Mouse (Mus musculus) forebrain, embryonic 15.5 days (tissue): ENCODE data around the gene Yju2. TPM values are rescaled to one million over a fixed set of nuclear protein-coding genes. Genes with fewer than 3 reads are reported as not detected.

Source experiments
- ATAC-seq: fragments of 200-750 bp; cut with Nextera tagmentation; replicated peaks from 2 replicates; pipeline ENCODE4 v1.8.0; 2017; ENCODE audit warnings: mild to moderate bottlenecking, moderate TSS enrichment, moderate library complexity
- H3K27ac ChIP-seq: fragments of 300-500 bp; sonication (generic); replicated peaks from 2 replicates; pipeline ENCODE4 v1.5.1; 2015; ENCODE audit warnings: mild to moderate bottlenecking, inconsistent platforms
- H3K27me3 ChIP-seq: fragments of 300-500 bp; sonication (generic); 2 replicates; pipeline ENCODE4 v1.6.1; 2015; ENCODE audit warnings: inconsistent platforms
- H3K36me3 ChIP-seq: fragments of 300-500 bp; sonication (generic); 2 replicates; pipeline ENCODE4 v1.6.1; 2015; ENCODE audit warnings: mild to moderate bottlenecking, inconsistent platforms
- H3K4me1 ChIP-seq: fragments of 300-500 bp; sonication (generic); 2 replicates; pipeline ENCODE4 v1.6.1; 2015; ENCODE audit warnings: inconsistent platforms
- H3K4me2 ChIP-seq: fragments of 300-500 bp; sonication (generic); replicated peaks from 2 replicates; pipeline ENCODE4 v1.6.1; 2015; ENCODE audit warnings: mild to moderate bottlenecking, inconsistent platforms
- H3K4me3 ChIP-seq: fragments of 300-500 bp; sonication (generic); 2 replicates; pipeline ENCODE4 v1.5.1; 2015; ENCODE audit warnings: mild to moderate bottlenecking, inconsistent platforms
- H3K9ac ChIP-seq: fragments of 300-500 bp; sonication (generic); replicated peaks from 2 replicates; pipeline ENCODE4 v1.6.1; 2015; ENCODE audit warnings: mild to moderate bottlenecking, inconsistent platforms
- H3K9me3 ChIP-seq: fragments of 300-500 bp; sonication (generic); 2 replicates; pipeline ENCODE4 v1.6.1; 2016; ENCODE audit warnings: inconsistent platforms
- WGBS: fragments of 180-500 bp; shearing (Covaris S2); methylation state at CpG from one replicate; pipeline ENCODE4 v1.1.7; 2015; ENCODE audit warnings: mixed read lengths; 5-methylcytosine and 5-hydroxymethylcytosine counted together
- polyA plus RNA-seq: library from polyadenylated mRNA; unstranded; fragments of >200 nt; fragmentation: Nextera tagmentation; extraction: Ambion mirVana; gene quantifications from 2 replicates; pipeline ENCODE4 v1.2.1, GENCODE M21; 2015

Yju2 gene
- polyA plus RNA-seq, 1 experiment from 2014 or later = 27.8 TPM

DNA sequence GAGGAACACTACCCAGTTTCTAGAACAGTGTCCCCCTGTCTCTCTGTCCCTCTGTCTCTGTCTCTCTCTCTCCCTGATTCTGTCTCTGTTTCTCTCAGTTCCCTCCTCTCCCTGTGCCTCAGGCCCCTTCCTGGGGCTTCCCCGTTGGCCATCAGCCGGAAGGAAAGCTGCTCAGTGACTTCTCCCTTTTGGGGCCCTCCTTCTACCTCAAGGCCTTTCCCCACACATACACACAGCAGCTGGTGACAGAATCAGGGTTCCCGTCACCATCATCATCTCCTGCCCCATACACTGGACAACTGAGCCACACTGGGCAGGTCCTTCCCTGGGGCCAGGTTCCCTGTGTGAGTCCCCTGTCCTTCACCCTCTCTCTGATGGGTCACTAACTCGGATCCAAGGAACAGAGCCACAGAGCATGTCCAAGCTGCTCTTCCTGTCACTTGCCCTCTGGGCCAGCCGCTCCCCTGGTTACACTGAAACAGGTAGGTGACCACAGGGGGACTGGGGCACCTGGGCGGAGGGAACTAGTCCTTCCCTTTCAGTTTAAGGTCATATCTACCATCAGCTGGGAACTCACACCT, 6.4 kb upstream of the Yju2 start, which contains the start of gene Ebi3:
TSS of gene Ebi3 (plus strand) at position 194 of the 581 bp plus-strand sequence.
- Histone ChIP-seq H3K27ac (no peak within 1 kb of the TSS), H3K9me3 (no peaks in the 10 kb centered on the region), H3K36me3 (no peaks in the 10 kb centered on the region), H3K4me1 (peaks cover 20% of the 10 kb centered on the region), H3K4me3 (no peak within 1 kb of the TSS), H3K4me2 (no peak within 1 kb of the TSS), H3K9ac (no peak within 1 kb of the TSS), H3K27me3 (0 out of 2 replicates have a peak, but pooled peaks cover 3% of the 10 kb centered on the region)
- no peak for ATAC-seq
- 75% methylated on average over 6 of the region's 6 CpGs for WGBS

- Histone ChIP-seq H3K4me3 (no peak overlapping the region), H3K27ac (no peak overlapping the region), H3K27me3 (0 out of 2 replicates have a peak, but pooled peaks cover 3% of the 10 kb centered on the region), H3K9me3 (no peaks in the 10 kb centered on the region), H3K4me2 (no peak overlapping the region), H3K9ac (no peak overlapping the region), H3K36me3 (no peaks in the 10 kb centered on the region), H3K4me1 (peaks cover 32% of the 10 kb centered on the region)
- WGBS = 82% methylated on average over 6 of the region's 6 CpGs
- ATAC-seq = no peak
These were observed 5.1 kb upstream of the Yju2 start for GRCm38 (mm10) chr17:55953751-55954150.

DNA sequence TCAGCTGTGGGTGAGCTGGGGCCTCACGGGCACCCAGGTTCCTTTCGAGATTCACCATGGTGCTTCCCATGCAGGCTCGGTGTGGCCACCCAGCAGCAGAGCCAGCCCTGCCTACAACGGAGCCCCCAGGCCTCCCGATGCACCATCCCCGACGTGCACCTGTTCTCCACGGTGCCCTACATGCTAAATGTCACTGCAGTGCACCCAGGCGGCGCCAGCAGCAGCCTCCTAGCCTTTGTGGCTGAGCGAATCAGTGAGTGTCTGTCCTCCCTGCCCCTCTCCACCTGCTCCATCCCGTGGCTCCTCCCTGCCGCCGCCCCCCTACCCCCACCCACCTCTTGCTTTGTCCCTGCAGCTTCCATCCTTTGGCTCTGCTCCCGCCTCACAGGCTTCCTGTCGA, 4.7 kb upstream of the Yju2 start:
- no peak overlapping the region for H3K9ac ChIP-seq
- 46% methylated on average over 16 of the region's 16 CpGs for WGBS
- peaks cover 32% of the 10 kb centered on the region for H3K4me1 ChIP-seq
- no peak overlapping the region for H3K4me3 ChIP-seq
- 0 out of 2 replicates have a peak, but pooled peaks cover 3% of the 10 kb centered on the region for H3K27me3 ChIP-seq
- no peak overlapping the region for H3K27ac ChIP-seq
- H3K9me3 ChIP-seq = no peaks in the 10 kb centered on the region
- ATAC-seq = no peak
- H3K36me3 ChIP-seq = no peaks in the 10 kb centered on the region
- no peak overlapping the region for H3K4me2 ChIP-seq

DNA sequence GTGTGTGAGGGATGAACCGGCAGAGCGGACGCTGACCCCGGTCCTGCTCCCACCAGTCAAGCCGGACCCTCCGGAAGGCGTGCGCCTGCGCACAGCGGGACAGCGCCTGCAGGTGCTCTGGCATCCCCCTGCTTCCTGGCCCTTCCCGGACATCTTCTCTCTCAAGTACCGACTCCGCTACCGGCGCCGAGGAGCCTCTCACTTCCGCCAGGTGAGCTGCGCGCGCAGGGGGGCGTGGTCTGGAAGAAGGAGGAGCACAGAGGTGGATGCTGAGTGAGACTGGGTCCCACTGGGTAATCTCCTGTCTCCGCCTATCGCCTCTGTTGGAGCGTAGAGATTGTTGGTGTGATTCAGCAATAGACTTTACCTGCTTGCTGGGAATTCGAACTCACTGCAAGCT, 2.8 kb upstream of the Yju2 start:
- Histone ChIP-seq H3K4me1 (peaks cover 40% of the 10 kb centered on the region), H3K9me3 (no peaks in the 10 kb centered on the region), H3K4me3 (peak overlapping the region; percentile 61), H3K9ac (peak overlapping the region; percentile 68), H3K27me3 (0 out of 2 replicates have a peak, but pooled peaks cover 3% of the 10 kb centered on the region), H3K36me3 (no peaks in the 10 kb centered on the region), H3K27ac (peak overlapping the region; percentile 35), H3K4me2 (peak overlapping the region; percentile 91)
- WGBS = 2% methylated on average over 26 of the region's 26 CpGs
- ATAC-seq = peak; percentile 9; the same call in 1 of the 2 replicates

DNA sequence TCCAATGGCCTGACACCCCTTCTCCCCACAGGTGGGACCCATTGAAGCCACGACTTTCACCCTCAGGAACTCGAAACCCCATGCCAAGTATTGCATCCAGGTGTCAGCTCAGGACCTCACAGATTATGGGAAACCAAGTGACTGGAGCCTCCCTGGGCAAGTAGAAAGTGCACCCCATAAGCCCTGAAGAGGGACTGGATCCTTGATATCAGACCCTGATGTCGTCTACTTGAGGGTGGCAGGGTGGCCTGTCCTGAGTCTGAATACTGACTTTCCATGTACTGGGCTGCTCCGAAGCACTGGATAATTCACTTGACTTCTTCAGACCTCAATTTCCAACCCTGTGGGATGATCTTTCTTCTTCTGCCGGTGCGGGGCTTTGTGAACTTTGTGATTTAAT, 2.3 kb upstream of the Yju2 start:
- Histone ChIP-seq H3K36me3 (0 out of 2 replicates have a peak, but pooled peaks cover 4% of the 10 kb centered on the region), H3K4me2 (peak overlapping the region; percentile 91), H3K27ac (peak overlapping the region; percentile 35), H3K4me3 (peak overlapping the region; percentile 61), H3K27me3 (0 out of 2 replicates have a peak, but pooled peaks cover 3% of the 10 kb centered on the region), H3K4me1 (peaks cover 40% of the 10 kb centered on the region), H3K9ac (peak overlapping the region; percentile 68), H3K9me3 (no peaks in the 10 kb centered on the region)
- WGBS = 31% methylated on average over 6 of the region's 6 CpGs
- no peak for ATAC-seq

DNA sequence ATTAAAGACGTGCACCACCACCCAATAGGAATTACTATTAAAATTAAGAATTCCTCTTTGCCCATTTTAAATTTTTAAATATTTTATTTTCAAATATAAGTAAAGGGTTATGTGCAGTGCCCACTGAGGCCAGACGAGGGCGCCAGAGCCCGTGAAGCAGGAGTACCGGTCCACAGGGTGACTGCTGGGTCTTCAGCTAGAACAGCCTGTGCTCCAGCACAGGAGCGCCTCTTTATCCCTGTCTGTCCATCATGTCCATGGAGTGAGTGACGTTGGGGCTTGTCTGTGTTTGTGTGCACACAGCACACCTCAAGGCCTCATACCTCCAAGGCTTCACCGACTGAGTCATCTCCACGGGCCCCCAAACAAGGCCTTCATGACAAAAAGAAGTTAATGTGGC, 1.7 kb upstream of the Yju2 start:
- Histone ChIP-seq H3K27ac (no peak overlapping the region), H3K9me3 (no peaks in the 10 kb centered on the region), H3K9ac (no peak overlapping the region), H3K4me2 (peak overlapping the region; percentile 91), H3K4me3 (no peak overlapping the region), H3K4me1 (peaks cover 40% of the 10 kb centered on the region), H3K27me3 (0 out of 2 replicates have a peak, but pooled peaks cover 3% of the 10 kb centered on the region), H3K36me3 (peaks cover 5% of the 10 kb centered on the region; the same call in 1 of the 2 replicates)
- no peak for ATAC-seq
- WGBS = 13% methylated on average over 9 of the region's 9 CpGs

GRCm38 (mm10) chr17:55957726-55958583, 944 bp upstream of the Yju2 start:
- peak overlapping the region; percentile 55 for H3K4me3 ChIP-seq
- H3K36me3 ChIP-seq = peaks cover 8% of the 10 kb centered on the region; the same call in 1 of the 2 replicates
- H3K9me3 ChIP-seq = no peaks in the 10 kb centered on the region
- H3K4me2 ChIP-seq = peak overlapping the region; percentile 66
- no peak for ATAC-seq
- H3K27me3 ChIP-seq = 0 out of 2 replicates have a peak, but pooled peaks cover 3% of the 10 kb centered on the region
- 83% methylated on average over 13 of the region's 13 CpGs for WGBS
- H3K9ac ChIP-seq = peak overlapping the region; percentile 54
- H3K27ac ChIP-seq = peak overlapping the region; percentile 97
- H3K4me1 ChIP-seq = peaks cover 40% of the 10 kb centered on the region

- Histone ChIP-seq H3K9ac (peak overlapping the region; percentile 54), H3K27ac (peak overlapping the region; percentile 97), H3K4me3 (peak overlapping the region; percentile 55), H3K4me2 (peak overlapping the region; percentile 66), H3K27me3 (0 out of 2 replicates have a peak, but pooled peaks cover 3% of the 10 kb centered on the region), H3K4me1 (peaks cover 40% of the 10 kb centered on the region), H3K9me3 (no peaks in the 10 kb centered on the region), H3K36me3 (peaks cover 8% of the 10 kb centered on the region; the same call in 1 of the 2 replicates)
- no peak for ATAC-seq
- 27% methylated on average over 2 of the region's 2 CpGs for WGBS
These were observed 364 bp upstream of the Yju2 start for GRCm38 (mm10) chr17:55958584-55958886.

- peak overlapping the region; percentile 43 for H3K9ac ChIP-seq
- peak overlapping the region; percentile 55 for H3K4me3 ChIP-seq
- ATAC-seq = no peak
- H3K9me3 ChIP-seq = no peaks in the 10 kb centered on the region
- H3K36me3 ChIP-seq = peaks cover 13% of the 10 kb centered on the region; the same call in 1 of the 2 replicates
- peak overlapping the region; percentile 97 for H3K27ac ChIP-seq
- peaks cover 40% of the 10 kb centered on the region for H3K4me1 ChIP-seq
- no peaks in the 10 kb centered on the region for H3K27me3 ChIP-seq
- WGBS = 75% methylated on average over 10 of the region's 10 CpGs
- peak overlapping the region; percentile 66 for H3K4me2 ChIP-seq
These were observed 1.2 kb downstream of the Yju2 start for GRCm38 (mm10) chr17:55959946-55960740.

GRCm38 (mm10) chr17:55960791-55961190, 1.9 kb downstream of the Yju2 start:
- no peak for ATAC-seq
- Histone ChIP-seq H3K4me2 (no peak overlapping the region), H3K27me3 (no peaks in the 10 kb centered on the region)

DNA sequence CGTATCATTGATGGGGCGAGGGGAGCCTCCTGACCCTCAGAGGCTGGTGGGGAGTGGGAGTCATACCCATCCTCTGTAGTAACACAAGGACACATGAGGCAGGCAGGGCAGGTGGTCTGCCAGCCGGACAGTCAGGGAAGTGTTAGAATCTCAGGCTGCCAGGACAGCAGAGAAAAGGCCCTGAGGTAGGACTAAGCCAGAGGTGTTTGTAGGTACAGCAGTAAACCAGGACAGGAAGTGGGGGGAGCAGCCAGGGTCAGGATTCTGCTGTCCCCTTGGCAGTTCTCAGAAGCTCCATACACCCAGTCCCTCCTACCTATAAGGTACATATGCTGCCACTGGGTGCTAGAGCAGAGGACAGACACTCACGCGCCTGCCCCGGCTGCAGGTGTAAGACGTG, 2.7 kb downstream of the Yju2 start:
- H3K9ac ChIP-seq = no peak overlapping the region
- WGBS = 94% methylated on average over 7 of the region's 7 CpGs
- no peaks in the 10 kb centered on the region for H3K27me3 ChIP-seq
- H3K4me2 ChIP-seq = no peak overlapping the region
- no peak overlapping the region for H3K4me3 ChIP-seq
- H3K27ac ChIP-seq = no peak overlapping the region
- ATAC-seq = no peak
- peaks cover 29% of the 10 kb centered on the region for H3K4me1 ChIP-seq
- peaks cover 17% of the 10 kb centered on the region; the same call in 1 of the 2 replicates for H3K36me3 ChIP-seq
- H3K9me3 ChIP-seq = no peaks in the 10 kb centered on the region

More at GRCm38 (mm10) chr17:55960791-55961190, 1.9 kb downstream of the Yju2 start:
- peaks cover 16% of the 10 kb centered on the region; the same call in 1 of the 2 replicates for H3K36me3 ChIP-seq
- H3K27ac ChIP-seq = no peak overlapping the region
- no peak overlapping the region for H3K9ac ChIP-seq
- H3K4me3 ChIP-seq = no peak overlapping the region
- peaks cover 38% of the 10 kb centered on the region for H3K4me1 ChIP-seq
- no peaks in the 10 kb centered on the region for H3K9me3 ChIP-seq
